Mouse (Mus musculus): ENCODE results near the gene Tmem52. TPM values are rescaled to one million over a fixed set of nuclear protein-coding genes. Genes with fewer than 3 reads are reported as not detected.

The Tmem52 gene
- polyA plus RNA-seq, 1 experiment from 2014 or later, result not detected

- Histone ChIP-seq H3K27me3 (ENCODE audit: control insufficient read depth, insufficient read depth, low read length) (no peaks in the 10 kb centered on the region), H3K4me3 (ENCODE audit: control insufficient read depth in 1 of 2, insufficient read depth in 1 of 2, low read depth in 1 of 2, low read length in 2 of 2) (no peak overlapping the region), H3K4me1 (ENCODE audit: control insufficient read depth in 2 of 2, insufficient read depth in 2 of 2, low read length in 2 of 2) (peaks cover 32 to 40% of the 10 kb centered on the region in 2 experiments), H3K27ac (replicated peaks in 1 of 2; ENCODE audit: control insufficient read depth in 1 of 2, insufficient read depth in 1 of 2, low read depth in 2 of 2, low read length in 2 of 2) (peak overlapping the region; percentile 68 to 91), H3K9ac (ENCODE audit: low read length) (peak overlapping the region; percentile 65; the same call in 1 of the 2 replicates), H3K4me2 (ENCODE audit: low read length) (0 out of 2 replicates have a peak overlapping the region, but pooled peaks have one; percentile 29), H3K9me3 (ENCODE audit: control insufficient read depth, low read length) (no peaks in the 10 kb centered on the region), H3K36me3 (ENCODE audit: control insufficient read depth, insufficient read depth, low read length) (no peaks in the 10 kb centered on the region)
- 24% methylated on average over 3 of the region's 3 CpGs for WGBS
- no peak for ATAC-seq (ENCODE audit: insufficient number of reproducible peaks, insufficient read depth, low FRiP score, low read depth)
Observed at GRCm38 (mm10) chr4:155487746-155488145, 18.8 kb downstream of the Tmem52 start.

- no peak overlapping the region for H3K4me3 ChIP-seq (ENCODE audit: control insufficient read depth in 1 of 2, insufficient read depth in 1 of 2, low read depth in 1 of 2, low read length in 2 of 2)
- H3K27me3 ChIP-seq (ENCODE audit: control insufficient read depth, insufficient read depth, low read length), result no peaks in the 10 kb centered on the region
- peak; percentile 76 for ATAC-seq (ENCODE audit: insufficient number of reproducible peaks, insufficient read depth, low FRiP score, low read depth)
- H3K9me3 ChIP-seq (ENCODE audit: control insufficient read depth, low read length), result no peaks in the 10 kb centered on the region
- peak overlapping the region; percentile 65 for H3K9ac ChIP-seq (ENCODE audit: low read length)
- H3K36me3 ChIP-seq (ENCODE audit: control insufficient read depth, insufficient read depth, low read length), result no peaks in the 10 kb centered on the region
- peaks cover 32 to 47% of the 10 kb centered on the region in 2 experiments for H3K4me1 ChIP-seq (ENCODE audit: control insufficient read depth in 2 of 2, insufficient read depth in 2 of 2, low read length in 2 of 2)
- H3K4me2 ChIP-seq (ENCODE audit: low read length), result peak overlapping the region; percentile 29
- WGBS, result 46% methylated on average over 8 of the region's 8 CpGs
- H3K27ac ChIP-seq (replicated peaks in 1 of 2; ENCODE audit: control insufficient read depth in 1 of 2, insufficient read depth in 1 of 2, low read depth in 2 of 2, low read length in 2 of 2), result peak overlapping the region; percentile 68 to 91
Observed at GRCm38 (mm10) chr4:155488232-155489025, 19.5 kb downstream of the Tmem52 start.

- 55% methylated on average over 9 of the region's 9 CpGs for WGBS
- ATAC-seq (ENCODE audit: insufficient number of reproducible peaks, insufficient read depth, low FRiP score, low read depth), result no peak
- Histone ChIP-seq H3K9ac (ENCODE audit: low read length) (peak overlapping the region; percentile 65), H3K4me2 (ENCODE audit: low read length) (peak overlapping the region; percentile 29; the same call in 1 of the 2 replicates), H3K4me3 (ENCODE audit: control insufficient read depth in 1 of 2, insufficient read depth in 1 of 2, low read depth in 1 of 2, low read length in 2 of 2) (no peak overlapping the region), H3K27ac (replicated peaks in 1 of 2; ENCODE audit: control insufficient read depth in 1 of 2, insufficient read depth in 1 of 2, low read depth in 2 of 2, low read length in 2 of 2) (peak overlapping the region; percentile 68 to 91), H3K4me1 (ENCODE audit: control insufficient read depth in 2 of 2, insufficient read depth in 2 of 2, low read length in 2 of 2) (peaks cover 32 to 56% of the 10 kb centered on the region in 2 experiments), H3K9me3 (ENCODE audit: control insufficient read depth, low read length) (no peaks in the 10 kb centered on the region), H3K27me3 (ENCODE audit: control insufficient read depth, insufficient read depth, low read length) (no peaks in the 10 kb centered on the region), H3K36me3 (ENCODE audit: control insufficient read depth, insufficient read depth, low read length) (no peaks in the 10 kb centered on the region)
Observed at GRCm38 (mm10) chr4:155489101-155489970, 20.4 kb downstream of the Tmem52 start.

GRCm38 (mm10) chr4:155490456-155490855, 21.5 kb downstream of the Tmem52 start:
- H3K4me3 ChIP-seq (ENCODE audit: control insufficient read depth in 1 of 2, insufficient read depth in 1 of 2, low read depth in 1 of 2, low read length in 2 of 2), result peak overlapping the region; percentile 77 to 91
- no peaks in the 10 kb centered on the region for H3K27me3 ChIP-seq (ENCODE audit: control insufficient read depth, insufficient read depth, low read length)
- peak overlapping the region; percentile 88 for H3K4me2 ChIP-seq (ENCODE audit: low read length)
- ATAC-seq (ENCODE audit: insufficient number of reproducible peaks, insufficient read depth, low FRiP score, low read depth), result no peak
- H3K4me1 ChIP-seq (ENCODE audit: control insufficient read depth in 2 of 2, insufficient read depth in 2 of 2, low read length in 2 of 2), result peaks cover 33 to 62% of the 10 kb centered on the region in 2 experiments
- peak overlapping the region; percentile 100 for H3K9ac ChIP-seq (ENCODE audit: low read length)
- H3K27ac ChIP-seq (replicated peaks in 1 of 2; ENCODE audit: control insufficient read depth in 1 of 2, insufficient read depth in 1 of 2, low read depth in 2 of 2, low read length in 2 of 2), result peak overlapping the region; percentile 71 to 88
- WGBS, result 30% methylated on average over 5 of the region's 5 CpGs
- no peaks in the 10 kb centered on the region for H3K36me3 ChIP-seq (ENCODE audit: control insufficient read depth, insufficient read depth, low read length)
- H3K9me3 ChIP-seq (ENCODE audit: control insufficient read depth, low read length), result no peaks in the 10 kb centered on the region

GRCm38 (mm10) chr4:155490990-155491504, 22.1 kb downstream of the Tmem52 start, which contains the start of gene Gnb1:
TSS of gene Gnb1 (plus strand) at chr4:155491361.
- Histone ChIP-seq H3K27me3 (ENCODE audit: control insufficient read depth, insufficient read depth, low read length) (no peaks in the 10 kb centered on the region), H3K4me2 (ENCODE audit: low read length) (peak within 1 kb of the TSS; percentile 88), H3K4me3 (ENCODE audit: control insufficient read depth in 1 of 2, insufficient read depth in 1 of 2, low read depth in 1 of 2, low read length in 2 of 2) (peak within 1 kb of the TSS; percentile 91 to 96), H3K27ac (replicated peaks in 1 of 2; ENCODE audit: control insufficient read depth in 1 of 2, insufficient read depth in 1 of 2, low read depth in 2 of 2, low read length in 2 of 2) (peak within 1 kb of the TSS; percentile 85 to 88), H3K9me3 (ENCODE audit: control insufficient read depth, low read length) (no peaks in the 10 kb centered on the region), H3K9ac (ENCODE audit: low read length) (peak within 1 kb of the TSS; percentile 100), H3K4me1 (ENCODE audit: control insufficient read depth in 2 of 2, insufficient read depth in 2 of 2, low read length in 2 of 2) (peaks cover 33 to 62% of the 10 kb centered on the region in 2 experiments), H3K36me3 (ENCODE audit: control insufficient read depth, insufficient read depth, low read length) (no peaks in the 10 kb centered on the region)
- WGBS, result 0% methylated on average over 24 of the region's 60 CpGs
- ATAC-seq (ENCODE audit: insufficient number of reproducible peaks, insufficient read depth, low FRiP score, low read depth), result peak; percentile 64

GRCm38 (mm10) chr4:155491529-155492130, 22.7 kb downstream of the Tmem52 start:
- peaks cover 33 to 62% of the 10 kb centered on the region in 2 experiments for H3K4me1 ChIP-seq (ENCODE audit: control insufficient read depth in 2 of 2, insufficient read depth in 2 of 2, low read length in 2 of 2)
- H3K4me3 ChIP-seq (ENCODE audit: control insufficient read depth in 1 of 2, insufficient read depth in 1 of 2, low read depth in 1 of 2, low read length in 2 of 2), result peak overlapping the region; percentile 91 to 96
- peak overlapping the region; percentile 85 to 88 for H3K27ac ChIP-seq (replicated peaks in 1 of 2; ENCODE audit: control insufficient read depth in 1 of 2, insufficient read depth in 1 of 2, low read depth in 2 of 2, low read length in 2 of 2)
- H3K9ac ChIP-seq (ENCODE audit: low read length), result peak overlapping the region; percentile 100
- H3K27me3 ChIP-seq (ENCODE audit: control insufficient read depth, insufficient read depth, low read length), result no peaks in the 10 kb centered on the region
- no peaks in the 10 kb centered on the region for H3K9me3 ChIP-seq (ENCODE audit: control insufficient read depth, low read length)
- H3K36me3 ChIP-seq (ENCODE audit: control insufficient read depth, insufficient read depth, low read length), result no peaks in the 10 kb centered on the region
- H3K4me2 ChIP-seq (ENCODE audit: low read length), result peak overlapping the region; percentile 88
- ATAC-seq (ENCODE audit: insufficient number of reproducible peaks, insufficient read depth, low FRiP score, low read depth), result peak; percentile 31
- 1% methylated on average over 41 of the region's 54 CpGs for WGBS

- no peaks in the 10 kb centered on the region for H3K36me3 ChIP-seq (ENCODE audit: control insufficient read depth, insufficient read depth, low read length)
- H3K4me3 ChIP-seq (ENCODE audit: control insufficient read depth in 1 of 2, insufficient read depth in 1 of 2, low read depth in 1 of 2, low read length in 2 of 2), result peak overlapping the region; percentile 91 to 96
- H3K4me2 ChIP-seq (ENCODE audit: low read length), result peak overlapping the region; percentile 88
- H3K9me3 ChIP-seq (ENCODE audit: control insufficient read depth, low read length), result no peaks in the 10 kb centered on the region
- peaks cover 31 to 59% of the 10 kb centered on the region in 2 experiments for H3K4me1 ChIP-seq (ENCODE audit: control insufficient read depth in 2 of 2, insufficient read depth in 2 of 2, low read length in 2 of 2)
- no peaks in the 10 kb centered on the region for H3K27me3 ChIP-seq (ENCODE audit: control insufficient read depth, insufficient read depth, low read length)
- WGBS, result under 1% methylated on average over 51 of the region's 51 CpGs
- peak overlapping the region; percentile 100 for H3K9ac ChIP-seq (ENCODE audit: low read length)
- H3K27ac ChIP-seq (replicated peaks in 1 of 2; ENCODE audit: control insufficient read depth in 1 of 2, insufficient read depth in 1 of 2, low read depth in 2 of 2, low read length in 2 of 2), result peak overlapping the region; percentile 85 to 88
- ATAC-seq (ENCODE audit: insufficient number of reproducible peaks, insufficient read depth, low FRiP score, low read depth), result no peak
Observed at GRCm38 (mm10) chr4:155492131-155492633, 23.3 kb downstream of the Tmem52 start.
